Mouse (Mus musculus): ENCODE data around the gene Olfr642. TPM values are rescaled to one million over a fixed set of nuclear protein-coding genes. Genes with fewer than 3 reads are reported as not detected.

Gene Olfr642
- polyA plus RNA-seq (2012; rRNA removed) = not detected in 2 replicates

GRCm38 (mm10) chr7:104052566-104052965, at the start of gene Olfr642:
Olfr642 (minus strand) TSS chr7:104052666.

GRCm38 (mm10) chr7:104085365-104085764, 32.9 kb upstream of the Olfr642 start, which contains the start of gene Olfr645:
Olfr645 (minus strand) TSS chr7:104085465.

GRCm38 (mm10) chr7:104071769-104072168, 19.3 kb upstream of the Olfr642 start, which contains the start of gene Olfr644:
Olfr644 (minus strand) TSS chr7:104071869.

GRCm38 (mm10) chr7:104061345-104061744, 8.9 kb upstream of the Olfr642 start, which contains the start of gene 4930516K23Rik:
4930516K23Rik (minus strand) TSS chr7:104061445.

GRCm38 (mm10) chr7:104035145-104035544, 17.3 kb downstream of the Olfr642 start, which contains the start of gene Olfr641:
Olfr641 (plus strand) TSS chr7:104035445.

GRCm38 (mm10) chr7:104025473-104025872, 27.0 kb downstream of the Olfr642 start, which contains the start of gene Olfr640:
Olfr640 (minus strand) TSS chr7:104025573.

GRCm38 (mm10) chr7:104017203-104017602, 35.3 kb downstream of the Olfr642 start, which contains the start of gene Olfr639:
Olfr639 (minus strand) TSS chr7:104017303.

GRCm38 (mm10) chr7:103998446-103998845, 54.0 kb downstream of the Olfr642 start, which contains the start of gene Olfr638:
Olfr638 (plus strand) TSS chr7:103998746.

Other genes starting within 250 kb of the Olfr642 start
- 19.7 and 97.2 TPM in 2 replicates for gene Hbb-bt, start 238.7 kb downstream of the Olfr642 start, polyA plus RNA-seq (2012; rRNA removed)
- gene Hbb-bs, start 224.6 kb downstream of the Olfr642 start, polyA plus RNA-seq (2012; rRNA removed) = 178 and 1,004 TPM in 2 replicates
- not detected in 2 replicates for gene Hbb-bh2, start 212.1 kb downstream of the Olfr642 start, polyA plus RNA-seq (2012; rRNA removed)
- gene Hbb-bh1, start 209.5 kb downstream of the Olfr642 start, polyA plus RNA-seq (2012; rRNA removed) = not detected in 2 replicates
- not detected in 2 replicates for gene Hbb-y, start 199.4 kb downstream of the Olfr642 start, polyA plus RNA-seq (2012; rRNA removed)
- not detected in 2 replicates for gene Olfr66, start 166.4 kb downstream of the Olfr642 start, polyA plus RNA-seq (2012; rRNA removed)
- gene Olfr64, start 158.2 kb downstream of the Olfr642 start, polyA plus RNA-seq (2012; rRNA removed) = not detected in 2 replicates
- gene Olfr65, start 149.2 kb downstream of the Olfr642 start, polyA plus RNA-seq (2012; rRNA removed) = not detected in 2 replicates
- gene Olfr631, start 123.8 kb downstream of the Olfr642 start, polyA plus RNA-seq (2012; rRNA removed) = 0.12 TPM in 1 of 2 replicates, not detected in the other
- not detected in 2 replicates for gene Olfr632, start 118.3 kb downstream of the Olfr642 start, polyA plus RNA-seq (2012; rRNA removed)
- not detected in 2 replicates for gene Olfr633, start 108.2 kb downstream of the Olfr642 start, polyA plus RNA-seq (2012; rRNA removed)
- not detected in 2 replicates for gene Olfr635, start 81.5 kb downstream of the Olfr642 start, polyA plus RNA-seq (2012; rRNA removed)
- not detected in 2 replicates for gene Olfr638, start 53.9 kb downstream of the Olfr642 start, polyA plus RNA-seq (2012; rRNA removed)
- gene Olfr639, start 35.4 kb downstream of the Olfr642 start, polyA plus RNA-seq (2012; rRNA removed) = not detected in 2 replicates
- gene Olfr640, start 27.1 kb downstream of the Olfr642 start, polyA plus RNA-seq (2012; rRNA removed) = not detected in 2 replicates
- gene Olfr641, start 17.2 kb downstream of the Olfr642 start, polyA plus RNA-seq (2012; rRNA removed) = not detected in 2 replicates
- gene 4930516K23Rik, start 8.8 kb upstream of the Olfr642 start, polyA plus RNA-seq (2012; rRNA removed) = not detected in 2 replicates
- gene Olfr644, start 19.2 kb upstream of the Olfr642 start, polyA plus RNA-seq (2012; rRNA removed) = not detected in 2 replicates
- not detected in 2 replicates for gene Olfr645, start 32.8 kb upstream of the Olfr642 start, polyA plus RNA-seq (2012; rRNA removed)
- gene Olfr646, start 52.2 kb upstream of the Olfr642 start, polyA plus RNA-seq (2012; rRNA removed) = not detected in 2 replicates
- not detected in 2 replicates for gene Ubqln5, start 77.2 kb upstream of the Olfr642 start, polyA plus RNA-seq (2012; rRNA removed)
- not detected in 2 replicates for gene Olfr643, start 84.7 kb upstream of the Olfr642 start, polyA plus RNA-seq (2012; rRNA removed)
- gene Ubqln3, start 90.6 kb upstream of the Olfr642 start, polyA plus RNA-seq (2012; rRNA removed) = not detected in 2 replicates
- gene Ubqlnl, start 97.9 kb upstream of the Olfr642 start, polyA plus RNA-seq (2012; rRNA removed) = not detected in 2 replicates
- gene Olfm5, start 112.2 kb upstream of the Olfr642 start, polyA plus RNA-seq (2012; rRNA removed) = not detected in 2 replicates
- not detected in 2 replicates for gene Olfr648, start 130.7 kb upstream of the Olfr642 start, polyA plus RNA-seq (2012; rRNA removed)
- gene Olfr649, start 143.3 kb upstream of the Olfr642 start, polyA plus RNA-seq (2012; rRNA removed) = not detected in 2 replicates
- 4.6 and 4.8 TPM in 2 replicates for gene Trim6, start 166.1 kb upstream of the Olfr642 start, polyA plus RNA-seq (2012; rRNA removed)
- 2.0 and 2.5 TPM in 2 replicates for gene Trim34a, start 191.8 kb upstream of the Olfr642 start, polyA plus RNA-seq (2012; rRNA removed)
- 0.21 TPM in 2 replicates for gene Trim5, start 235.4 kb upstream of the Olfr642 start, polyA plus RNA-seq (2012; rRNA removed)